ENCODE assay signal across 24 mouse cellular contexts in genomic region chr5:144261829-144262228, GRCm38 (mm10). TPM values are rescaled to one million over a fixed set of nuclear protein-coding genes. Genes with fewer than 3 reads are reported as not detected.
DNase-seq lines count a peak whose midpoint lies in the region; ATAC-seq and TF ChIP-seq lines count a peak whose summit lies in the region.
"Had no signal": no experiment of that assay in that cellular context is flagged by ENCODE, and none has a peak within 500 bp of the region (broad histone marks: within the 10 kb centered on the region; RNA-seq: fewer than 3 reads in every experiment).

No protein-coding gene starts in this region.

- H3K27ac ChIP-seq in kidney, adult 2 months (ENCODE audit: insufficient read depth, low read depth, low read length): peak overlapping the region; percentile 43
- no peak overlapping the region for H3K27ac ChIP-seq in lung, postnatal 0 days (ENCODE audit: low read length)
- H3K27ac ChIP-seq: embryonic facial prominence, embryonic 13.5 days; forebrain, embryonic 10.5 days; hindbrain, embryonic 13.5 days; kidney, postnatal 0 days; liver, embryonic 15.5 days; neural tube, embryonic 13.5 days had no signal

- no peak for ATAC-seq in lung, postnatal 0 days
- ATAC-seq: forebrain, embryonic 16.5 days; Patski had no signal

- no peak overlapping the region for H3K4me3 ChIP-seq in kidney, adult 2 months (ENCODE audit: insufficient read depth, low read depth, low read length)
- H3K4me3 ChIP-seq in lung, postnatal 0 days (ENCODE audit: low read depth, low read length): no peak overlapping the region
- H3K4me3 ChIP-seq: embryonic facial prominence, embryonic 13.5 days; forebrain, embryonic 10.5 days; hindbrain, embryonic 13.5 days; liver, embryonic 15.5 days; neural tube, embryonic 13.5 days had no signal

- H3K9ac ChIP-seq in lung, postnatal 0 days (replicated peaks; ENCODE audit: low read depth): no peak overlapping the region; the same call in 1 of the 2 replicates
- H3K9ac ChIP-seq: embryonic facial prominence, embryonic 13.5 days; hindbrain, embryonic 13.5 days; liver, embryonic 15.5 days; neural tube, embryonic 13.5 days had no signal

- no peak for TF ChIP-seq CTCF in kidney, adult 2 months (conservative IDR thresholded peaks at IDR 0.05; ENCODE audit: insufficient read depth, insufficient read length, low read depth, low read length)
- no peak for TF ChIP-seq CTCF in lung, postnatal 0 days (IDR thresholded peaks at IDR 0.05)

- H3K9me3 ChIP-seq in lung, postnatal 0 days (ENCODE audit: low read length): no peaks in the 10 kb centered on the region
- H3K9me3 ChIP-seq: embryonic facial prominence, embryonic 13.5 days; forebrain, embryonic 10.5 days; hindbrain, embryonic 13.5 days; liver, embryonic 15.5 days; neural tube, embryonic 13.5 days had no signal

- H3K36me3 ChIP-seq in kidney, adult 2 months (ENCODE audit: control insufficient read depth, insufficient read depth, low read length): no peaks in the 10 kb centered on the region; the same call in 1 of the 2 replicates
- H3K36me3 ChIP-seq in lung, postnatal 0 days (ENCODE audit: insufficient read depth, low read length): peaks cover 13% of the 10 kb centered on the region; the same call in 1 of the 2 replicates

- H3K27me3 ChIP-seq in kidney, adult 2 months (replicated peaks; ENCODE audit: control insufficient read depth, insufficient read depth, low read length): no peaks in the 10 kb centered on the region
- no peaks in the 10 kb centered on the region for H3K27me3 ChIP-seq in lung, postnatal 0 days (replicated peaks; ENCODE audit: insufficient read depth, low read length)
- H3K27me3 ChIP-seq: embryonic facial prominence, embryonic 13.5 days; hindbrain, embryonic 13.5 days; liver, embryonic 15.5 days; neural tube, embryonic 13.5 days; Patski had no signal

- peak; percentile 89 for DNase-seq in heart, adult 11 months
- no peak for DNase-seq in heart, adult 8-10 months (ENCODE audit: low spot score)
- no peak for DNase-seq in kidney, adult 2 months
- no peak for DNase-seq in kidney, adult 11 months
- no peak for DNase-seq in lung, postnatal 0 days (ENCODE audit: low spot score)
- no peak for DNase-seq in lung, postnatal 4 days
- no peak for DNase-seq in embryo, embryonic 10.5 days (ENCODE audit: low spot score)
- DNase-seq: adrenal gland, postnatal 10 days; cerebellum, adult 11-12 months; cerebellum, adult 9-11 months; gastrocnemius, postnatal 14 days; heart, postnatal 4 days; layer of hippocampus, postnatal 36 days; liver; lung, postnatal 14 days had no signal

- H3K4me2 ChIP-seq in lung, postnatal 0 days (replicated peaks; ENCODE audit: low read depth, low read length): 0 out of 2 replicates have a peak overlapping the region, but pooled peaks have one; percentile 0
- H3K4me2 ChIP-seq: embryonic facial prominence, embryonic 13.5 days; hindbrain, embryonic 13.5 days; liver, embryonic 15.5 days; midbrain, embryonic 11.5 days; neural tube, embryonic 13.5 days had no signal

- H3K4me1 ChIP-seq in kidney, adult 2 months (ENCODE audit: control insufficient read depth, insufficient read depth, low read length): peaks cover 46% of the 10 kb centered on the region
- H3K4me1 ChIP-seq in lung, postnatal 0 days (ENCODE audit: insufficient read depth, low read depth, low read length): peaks cover 19% of the 10 kb centered on the region

- 65% methylated on average over 5 of the region's 5 CpGs for WGBS in kidney, adult 2 months
- WGBS in lung, postnatal 0 days: 78% methylated on average over 5 of the region's 5 CpGs

- no peak for TF ChIP-seq EP300 in lung, postnatal 0 days (IDR thresholded peaks at IDR 0.05)

- TF ChIP-seq POLR2A in kidney, adult 2 months (IDR thresholded peaks at IDR 0.05; ENCODE audit: low read depth, low read length): no peak

RNA-seq across cellular contexts. Expression of gene Bri3, which starts 17.6 kb away (rescaled TPM):
- total RNA-seq in heart, adult 8-10 months (2022): 100 to 1,000 TPM; 148 to 170 (median 156) TPM
- 190 and 242 TPM in 2 replicates for polyA plus RNA-seq in kidney, adult 2 months (2012; rRNA removed)
- 278 and 286 TPM in 2 replicates for polyA plus RNA-seq in lung, postnatal 0 days (2015; fragmentation: Nextera tagmentation; extraction: Ambion mirVana)

RNA-seq across cellular contexts. Expression of gene Tecpr1, which starts 38.4 kb away (rescaled TPM):
- 10 to 100 TPM; 25.2 to 33.4 (median 28.5) TPM for total RNA-seq in heart, adult 8-10 months (2022)
- polyA plus RNA-seq in kidney, adult 2 months (2012; rRNA removed): 35.6 and 36.6 TPM in 2 replicates
- polyA plus RNA-seq in lung, postnatal 0 days (2015; fragmentation: Nextera tagmentation; extraction: Ambion mirVana): 34.1 and 35.0 TPM in 2 replicates
